Mouse (Mus musculus) C2C12 (cell line): Measurements from ENCODE around the gene Coq5.

Experiments used
- CTCF ChIP-seq: IDR thresholded peaks from one replicate; pipeline ENCODE4 v1.5.1; 2011; ENCODE audit not compliant: control insufficient read depth, insufficient read depth, insufficient read length
- MAX ChIP-seq: IDR thresholded peaks from one replicate; pipeline ENCODE4 v1.6.1; 2011; ENCODE audit warnings: mild to moderate bottlenecking, control low read depth
- MYOG ChIP-seq: IDR thresholded peaks from one replicate; pipeline ENCODE4 v1.6.1; 2011; ENCODE audit not compliant: control insufficient read depth, insufficient read length; ENCODE audit errors: extremely low read depth

- TF ChIP-seq MAX (no peak), CTCF (no peak), MYOG (no peak)
Measured at GRCm38 (mm10) chr5:115266340-115266739, 13.1 kb upstream of the Coq5 start.
